Mouse (Mus musculus) liver, adult 2 months (tissue): Measurements from ENCODE around the gene Tm7sf2.

Experiments
- CTCF ChIP-seq: fragments of 200-500 bp; IDR thresholded peaks from 2 replicates; pipeline ENCODE4 v1.5.1; 2011; ENCODE audit warnings: low read depth, low read length, control low read depth
- POLR2A ChIP-seq: fragments of 200-500 bp; IDR thresholded peaks from 2 replicates; pipeline ENCODE4 v1.6.1; 2011; ENCODE audit warnings: low read length, control low read depth; ENCODE audit not compliant: insufficient read depth; ENCODE audit errors: extremely low read depth

DNA sequence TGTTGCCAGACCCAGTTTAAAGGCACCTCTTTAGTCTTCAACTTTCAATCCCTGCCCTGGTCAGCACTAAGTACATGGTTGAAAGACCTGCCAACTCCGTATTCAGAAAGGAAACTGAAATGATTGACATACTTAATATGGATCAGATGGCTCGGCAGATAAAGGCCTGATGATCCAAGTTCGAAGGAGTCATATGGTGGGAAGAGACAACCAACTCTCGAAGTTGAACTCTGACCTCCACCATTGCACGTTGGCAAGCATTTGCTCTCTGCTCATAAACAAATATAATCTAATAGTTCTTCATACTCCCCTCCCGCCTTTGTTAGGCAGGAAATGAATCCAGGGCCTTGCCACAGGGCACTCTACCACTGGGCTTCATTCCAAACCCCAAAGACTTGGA is 39.2 kb downstream of the Tm7sf2 start:
- TF ChIP-seq CTCF (no peak), POLR2A (no peak)
